Comparison of ENCODE assay signal across 15 mouse cellular contexts in the genomic region with DNA sequence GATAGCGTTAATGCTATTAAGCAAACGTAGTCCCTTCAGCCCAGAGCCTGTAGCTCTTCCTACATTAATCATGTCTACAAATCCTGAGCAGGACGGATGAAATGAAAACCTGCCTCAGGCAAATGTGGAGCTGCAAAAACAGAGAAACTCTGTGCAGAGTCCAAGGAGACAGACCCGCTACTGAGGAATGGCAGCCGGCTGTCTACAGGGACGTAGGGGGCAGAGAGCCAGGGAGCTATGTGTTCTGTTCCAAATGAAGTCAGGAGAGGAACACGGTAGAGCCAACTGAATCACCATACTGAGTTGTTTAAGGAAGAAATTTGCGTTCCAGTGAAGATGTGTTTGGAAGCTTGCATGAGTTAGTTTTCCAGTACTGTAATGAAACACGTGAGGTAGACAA.
DNase-seq lines count a peak whose midpoint lies in the region; ATAC-seq and TF ChIP-seq lines count a peak whose summit lies in the region.
"Had no signal": no experiment of that assay in that cellular context is flagged by ENCODE, and none has a peak within 500 bp of the region (broad histone marks: within the 10 kb centered on the region; RNA-seq: fewer than 3 reads in every experiment).

No protein-coding gene starts in this region.

- peak; percentile 74 for DNase-seq in embryonic facial prominence, embryonic 14.5 days (ENCODE audit: low spot score)
- DNase-seq in embryonic facial prominence, embryonic 10.5 days (ENCODE audit: low spot score) = no peak
- DNase-seq in left cerebral cortex, postnatal 14 days (ENCODE audit: low spot score in 2 of 2) = peak; percentile 18 to 39
- DNase-seq in left cerebral cortex, adult 2 months (ENCODE audit: extremely low spot score in 1 of 2, low spot score in 2 of 2) = no peak
- peak; percentile 21 for DNase-seq in retina, postnatal 1 day
- no peak for DNase-seq in retina, embryonic 14.5 days (ENCODE audit: low spot score)
- DNase-seq: B cell, adult 2 months; liver; lung, adult 18-20 months had no signal

- 41% methylated on average over 9 of the region's 9 CpGs for WGBS in embryonic facial prominence, embryonic 14.5 days
- 63% methylated on average over 9 of the region's 9 CpGs for WGBS in embryonic facial prominence, embryonic 10.5 days
- WGBS in neural tube, embryonic 15.5 days = 61% methylated on average over 9 of the region's 9 CpGs

- no peaks in the 10 kb centered on the region for H3K9me3 ChIP-seq in embryonic facial prominence, embryonic 14.5 days (ENCODE audit: control insufficient read depth, low read length)
- no peaks in the 10 kb centered on the region for H3K9me3 ChIP-seq in embryonic facial prominence, embryonic 10.5 days
- H3K9me3 ChIP-seq in neural tube, embryonic 15.5 days (replicated peaks) = no peaks in the 10 kb centered on the region
- H3K9me3 ChIP-seq: forebrain, embryonic 15.5 days; hindbrain, embryonic 10.5 days had no signal

- H3K4me1 ChIP-seq in embryonic facial prominence, embryonic 14.5 days (ENCODE audit: control insufficient read depth, insufficient read depth, low read length) = no peaks in the 10 kb centered on the region
- peaks cover 47% of the 10 kb centered on the region for H3K4me1 ChIP-seq in embryonic facial prominence, embryonic 10.5 days
- H3K4me1 ChIP-seq in neural tube, embryonic 15.5 days = peaks cover 17% of the 10 kb centered on the region

- no peak overlapping the region for H3K27ac ChIP-seq in embryonic facial prominence, embryonic 14.5 days (replicated peaks; ENCODE audit: low read depth, low read length)
- no peak overlapping the region for H3K27ac ChIP-seq in embryonic facial prominence, embryonic 10.5 days (replicated peaks)
- H3K27ac ChIP-seq in left cerebral cortex, adult 2 months = no peak overlapping the region
- no peak overlapping the region for H3K27ac ChIP-seq in neural tube, embryonic 15.5 days (replicated peaks)
- H3K27ac ChIP-seq: forebrain, embryonic 15.5 days had no signal

- no peak overlapping the region for H3K9ac ChIP-seq in embryonic facial prominence, embryonic 14.5 days (ENCODE audit: low read depth, low read length)
- no peak overlapping the region for H3K9ac ChIP-seq in neural tube, embryonic 15.5 days (replicated peaks)
- H3K9ac ChIP-seq: forebrain, embryonic 15.5 days had no signal

- no peaks in the 10 kb centered on the region for H3K27me3 ChIP-seq in embryonic facial prominence, embryonic 14.5 days (replicated peaks; ENCODE audit: control insufficient read depth, insufficient read depth, low read length)
- no peaks in the 10 kb centered on the region for H3K27me3 ChIP-seq in embryonic facial prominence, embryonic 10.5 days (replicated peaks; ENCODE audit: low read depth, poor library complexity, severe bottlenecking)
- H3K27me3 ChIP-seq in neural tube, embryonic 15.5 days (replicated peaks) = peaks cover 7% of the 10 kb centered on the region; the same call in 1 of the 2 replicates
- H3K27me3 ChIP-seq: forebrain, embryonic 15.5 days had no signal

- no peak overlapping the region for H3K4me2 ChIP-seq in embryonic facial prominence, embryonic 14.5 days (ENCODE audit: low read depth, low read length)
- no peak overlapping the region for H3K4me2 ChIP-seq in neural tube, embryonic 15.5 days
- H3K4me2 ChIP-seq: forebrain, embryonic 15.5 days had no signal

- TF ChIP-seq CTCF in left cerebral cortex, adult 2 months (IDR thresholded peaks at IDR 0.05) = no peak

- no peak overlapping the region for H3K4me3 ChIP-seq in embryonic facial prominence, embryonic 14.5 days (ENCODE audit: low read depth, low read length)
- H3K4me3 ChIP-seq in embryonic facial prominence, embryonic 10.5 days = no peak overlapping the region
- H3K4me3 ChIP-seq in left cerebral cortex, adult 2 months = no peak overlapping the region
- H3K4me3 ChIP-seq in neural tube, embryonic 15.5 days (replicated peaks) = no peak overlapping the region
- H3K4me3 ChIP-seq: forebrain, embryonic 15.5 days; hindbrain, embryonic 10.5 days; myocyte had no signal

- no peaks in the 10 kb centered on the region for H3K36me3 ChIP-seq in embryonic facial prominence, embryonic 14.5 days (ENCODE audit: control insufficient read depth, insufficient read depth, low read length)
- no peaks in the 10 kb centered on the region for H3K36me3 ChIP-seq in embryonic facial prominence, embryonic 10.5 days (replicated peaks)
- no peaks in the 10 kb centered on the region for H3K36me3 ChIP-seq in neural tube, embryonic 15.5 days
- H3K36me3 ChIP-seq: forebrain, embryonic 15.5 days; hindbrain, embryonic 10.5 days had no signal

- intact Hi-C loops in left cerebral cortex, postnatal 14 days (cut with DNase I) = no loop called here
- intact Hi-C loops in left cerebral cortex, adult 2 months (cut with DNase I) = no loop called here

- ATAC-seq in embryonic facial prominence, embryonic 14.5 days (ENCODE audit: low read depth) = no peak
- ATAC-seq in neural tube, embryonic 15.5 days (ENCODE audit: low FRiP score) = no peak
- no peak for ATAC-seq in activated CD4-positive, CD25-positive, alpha-beta regulatory T cell, adult 4 months
- ATAC-seq: forebrain, embryonic 15.5 days; Patski had no signal

Comparison
In these comparisons a context has a peak if more than half of its experiments do, and no peak if none do; other contexts are left out.
1. DNase-seq: peak in embryonic facial prominence, embryonic 14.5 days (single experiment), left cerebral cortex, postnatal 14 days (2 of 2) and retina, postnatal 1 day (single experiment); none in embryonic facial prominence, embryonic 10.5 days (single experiment), left cerebral cortex, adult 2 months (0 of 2) and retina, embryonic 14.5 days (single experiment).